Mouse (Mus musculus): ENCODE measurements at regions not wholly inside any gene's neighbourhood (a gene's known extent, or its start where the extent isn't known, plus 50 kb on each side); places are given as distances from the start of the nearest gene placed in this dataset.

- Histone ChIP-seq H3K9ac (no peak overlapping the region), H3K4me3 (ENCODE audit: low read depth, low read length) (no peak overlapping the region), H3K9me3 (ENCODE audit: low read length) (no peaks in the 10 kb centered on the region), H3K27me3 (ENCODE audit: insufficient read depth, low read length) (no peaks in the 10 kb centered on the region), H3K36me3 (ENCODE audit: insufficient read depth) (no peaks in the 10 kb centered on the region), H3K4me1 (ENCODE audit: insufficient read depth) (peaks cover 4% of the 10 kb centered on the region; the same call in 1 of the 2 replicates), H3K27ac (ENCODE audit: low read depth, low read length) (no peak overlapping the region), H3K4me2 (ENCODE audit: low read depth) (no peak overlapping the region)
- ATAC-seq (no peak), DNase-seq (no peak)
- WGBS: 78% methylated on average over 4 of the region's 4 CpGs
- TF ChIP-seq CTCF (IDR thresholded peaks at IDR 0.05; ENCODE audit: low read depth): no peak
Measured at GRCm38 (mm10) chr10:39316533-39316932, 52.1 kb upstream of the Fyn start.

- H3K9ac ChIP-seq: no peak overlapping the region
- H3K27me3 ChIP-seq (ENCODE audit: insufficient read depth, low read length): no peaks in the 10 kb centered on the region
- no peaks in the 10 kb centered on the region for H3K9me3 ChIP-seq (ENCODE audit: low read length)
- no peak overlapping the region for H3K27ac ChIP-seq (ENCODE audit: low read depth, low read length)
- H3K4me3 ChIP-seq (ENCODE audit: low read depth, low read length): no peak overlapping the region
- ATAC-seq (no peak), DNase-seq (no peak)
- 0 out of 2 replicates have a peak, but pooled peaks cover 4% of the 10 kb centered on the region for H3K4me1 ChIP-seq (ENCODE audit: insufficient read depth)
- H3K4me2 ChIP-seq (ENCODE audit: low read depth): no peak overlapping the region
- WGBS: 77% methylated on average over 6 of the region's 6 CpGs
- TF ChIP-seq CTCF (IDR thresholded peaks at IDR 0.05; ENCODE audit: low read depth): no peak
- H3K36me3 ChIP-seq (ENCODE audit: insufficient read depth): no peaks in the 10 kb centered on the region
Measured at GRCm38 (mm10) chr10:39315434-39316174, 53.1 kb upstream of the Fyn start.

- no peaks in the 10 kb centered on the region for H3K27me3 ChIP-seq (ENCODE audit: insufficient read depth, low read length)
- no peak overlapping the region for H3K4me2 ChIP-seq (ENCODE audit: low read depth)
- H3K4me1 ChIP-seq (ENCODE audit: insufficient read depth): 0 out of 2 replicates have a peak, but pooled peaks cover 4% of the 10 kb centered on the region
- H3K9me3 ChIP-seq (ENCODE audit: low read length): no peaks in the 10 kb centered on the region
- 84% methylated on average over 1 of the region's 1 CpGs for WGBS
- TF ChIP-seq CTCF (IDR thresholded peaks at IDR 0.05; ENCODE audit: low read depth): no peak
- H3K9ac ChIP-seq: no peak overlapping the region
- no peak for DNase-seq
- no peaks in the 10 kb centered on the region for H3K36me3 ChIP-seq (ENCODE audit: insufficient read depth)
- H3K27ac ChIP-seq (ENCODE audit: low read depth, low read length): no peak overlapping the region
- no peak overlapping the region for H3K4me3 ChIP-seq (ENCODE audit: low read depth, low read length)
- no peak for ATAC-seq
Measured at GRCm38 (mm10) chr10:39311501-39311900, 57.2 kb upstream of the Fyn start.

- ATAC-seq (no peak), DNase-seq (no peak)
- Histone ChIP-seq H3K4me1 (ENCODE audit: insufficient read depth) (no peaks in the 10 kb centered on the region), H3K36me3 (ENCODE audit: insufficient read depth) (no peaks in the 10 kb centered on the region), H3K27ac (ENCODE audit: low read depth, low read length) (no peak overlapping the region), H3K27me3 (ENCODE audit: insufficient read depth, low read length) (no peaks in the 10 kb centered on the region), H3K9ac (no peak overlapping the region), H3K4me2 (ENCODE audit: low read depth) (no peak overlapping the region), H3K9me3 (ENCODE audit: low read length) (no peaks in the 10 kb centered on the region), H3K4me3 (ENCODE audit: low read depth, low read length) (no peak overlapping the region)
- no peak for TF ChIP-seq CTCF (IDR thresholded peaks at IDR 0.05; ENCODE audit: low read depth)
- WGBS: 70% methylated on average over 1 of the region's 1 CpGs
Measured at GRCm38 (mm10) chr10:39308535-39308934, 60.1 kb upstream of the Fyn start.

GRCm38 (mm10) chr10:39292703-39293496, 75.8 kb upstream of the Fyn start:
- Histone ChIP-seq H3K4me3 (ENCODE audit: low read depth, low read length) (no peak overlapping the region), H3K36me3 (ENCODE audit: insufficient read depth) (no peaks in the 10 kb centered on the region), H3K9me3 (ENCODE audit: low read length) (no peaks in the 10 kb centered on the region), H3K9ac (no peak overlapping the region), H3K4me1 (ENCODE audit: insufficient read depth) (peaks cover 7% of the 10 kb centered on the region), H3K27me3 (ENCODE audit: insufficient read depth, low read length) (no peaks in the 10 kb centered on the region), H3K27ac (ENCODE audit: low read depth, low read length) (no peak overlapping the region), H3K4me2 (ENCODE audit: low read depth) (no peak overlapping the region)
- TF ChIP-seq CTCF (IDR thresholded peaks at IDR 0.05; ENCODE audit: low read depth): no peak
- ATAC-seq (no peak), DNase-seq (no peak)
- 80% methylated on average over 11 of the region's 11 CpGs for WGBS

- no peaks in the 10 kb centered on the region for H3K27me3 ChIP-seq (ENCODE audit: insufficient read depth, low read length)
- H3K9me3 ChIP-seq (ENCODE audit: low read length): no peaks in the 10 kb centered on the region
- H3K4me1 ChIP-seq (ENCODE audit: insufficient read depth): peaks cover 7% of the 10 kb centered on the region
- peak; percentile 65 for DNase-seq
- WGBS: 36% methylated on average over 9 of the region's 9 CpGs
- no peak for TF ChIP-seq CTCF (IDR thresholded peaks at IDR 0.05; ENCODE audit: low read depth)
- peak overlapping the region; percentile 66 for H3K27ac ChIP-seq (ENCODE audit: low read depth, low read length)
- ATAC-seq: peak; percentile 84
- H3K36me3 ChIP-seq (ENCODE audit: insufficient read depth): no peaks in the 10 kb centered on the region
- H3K9ac ChIP-seq: no peak overlapping the region
- no peak overlapping the region for H3K4me3 ChIP-seq (ENCODE audit: low read depth, low read length)
- no peak overlapping the region for H3K4me2 ChIP-seq (ENCODE audit: low read depth)
Measured at GRCm38 (mm10) chr10:39291747-39292198, 76.9 kb upstream of the Fyn start.

All from forebrain, postnatal 0 days (tissue).